Mouse (Mus musculus) Muller cell, postnatal 12 days (primary cell): ENCODE measurements at regions not wholly inside any gene's neighbourhood (a gene's known extent, or its start where the extent isn't known, plus 50 kb on each side); places are given as distances from the start of the nearest gene placed in this dataset.

ENCODE experiments used
- DNase-seq: peaks from one replicate; pipeline ENCODE4 v3.0.0-alpha.2; 2015; ENCODE audit errors: inconsistent ontology term

DNA sequence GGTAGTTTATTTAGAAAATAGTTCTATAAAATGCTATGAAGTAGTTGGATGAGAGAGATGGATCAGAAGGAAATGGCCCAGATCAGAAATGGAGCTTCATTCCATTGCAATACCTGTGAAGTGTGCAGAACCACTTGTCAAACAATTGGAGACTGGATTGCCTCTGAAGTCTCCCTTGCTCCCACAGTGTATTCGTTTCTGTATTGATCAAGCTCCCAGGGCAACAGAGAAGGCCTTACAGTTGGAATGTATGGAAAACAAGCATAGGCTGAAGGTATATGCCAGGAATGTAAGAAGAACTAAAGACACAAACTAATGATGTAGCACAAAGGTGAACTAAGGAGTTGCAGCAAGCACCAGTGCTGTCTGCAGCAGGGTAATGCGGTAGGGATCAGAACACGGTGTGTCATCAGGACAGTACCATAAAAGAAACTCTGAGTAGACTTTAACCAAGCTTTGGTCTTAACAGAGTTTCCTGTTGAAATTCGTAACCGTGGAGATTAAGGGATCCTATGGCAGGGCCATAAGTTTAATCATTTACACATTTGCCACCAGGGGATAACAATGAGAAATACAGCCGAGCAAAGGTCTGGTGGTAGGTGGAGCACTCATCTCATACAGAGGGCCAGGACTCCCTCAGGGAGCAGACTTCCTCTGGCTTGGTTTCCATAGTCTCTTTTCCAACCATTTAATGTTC lies 732.9 kb upstream of the 2610301B20Rik start:
- no peak for DNase-seq

DNA sequence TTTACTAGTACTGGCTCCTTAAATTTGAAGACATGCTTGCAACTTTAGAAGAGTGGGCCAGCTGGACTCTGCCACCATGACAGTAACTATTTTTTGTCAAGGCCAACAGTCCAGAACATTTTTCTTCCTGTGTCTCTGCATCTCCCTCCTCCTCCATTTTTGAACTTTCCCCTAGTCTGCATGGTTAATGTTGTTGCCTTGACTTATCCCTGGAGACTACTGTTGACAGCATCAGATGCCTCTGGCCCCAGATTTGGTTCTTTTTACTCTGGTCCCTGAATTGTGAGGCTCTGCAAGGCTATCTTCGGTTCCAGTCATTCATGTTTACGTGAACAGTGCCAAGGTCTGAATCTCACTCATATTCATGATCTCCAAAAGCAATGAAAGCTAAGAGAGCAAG lies 724.4 kb upstream of the 2610301B20Rik start:
- DNase-seq, result no peak

DNA sequence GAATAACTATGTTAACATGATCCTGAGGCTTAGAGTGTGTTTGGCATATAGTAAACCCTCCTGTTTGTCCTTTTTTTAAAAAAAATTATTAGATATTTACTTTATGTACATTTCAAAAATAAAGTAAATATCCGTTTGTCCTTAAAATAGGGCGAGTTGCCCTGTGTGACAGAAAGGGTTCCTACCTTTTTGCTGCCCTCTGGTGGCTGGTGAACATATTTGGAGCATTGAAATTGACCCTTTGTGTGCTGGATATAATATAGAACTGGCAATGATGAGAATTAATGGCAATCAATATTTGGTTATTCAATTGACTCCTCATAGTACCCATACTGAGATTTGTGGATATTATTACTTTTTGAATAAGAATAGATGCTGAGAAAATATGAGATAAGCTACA lies 723.8 kb upstream of the 2610301B20Rik start:
- peak; percentile 37 for DNase-seq

DNA sequence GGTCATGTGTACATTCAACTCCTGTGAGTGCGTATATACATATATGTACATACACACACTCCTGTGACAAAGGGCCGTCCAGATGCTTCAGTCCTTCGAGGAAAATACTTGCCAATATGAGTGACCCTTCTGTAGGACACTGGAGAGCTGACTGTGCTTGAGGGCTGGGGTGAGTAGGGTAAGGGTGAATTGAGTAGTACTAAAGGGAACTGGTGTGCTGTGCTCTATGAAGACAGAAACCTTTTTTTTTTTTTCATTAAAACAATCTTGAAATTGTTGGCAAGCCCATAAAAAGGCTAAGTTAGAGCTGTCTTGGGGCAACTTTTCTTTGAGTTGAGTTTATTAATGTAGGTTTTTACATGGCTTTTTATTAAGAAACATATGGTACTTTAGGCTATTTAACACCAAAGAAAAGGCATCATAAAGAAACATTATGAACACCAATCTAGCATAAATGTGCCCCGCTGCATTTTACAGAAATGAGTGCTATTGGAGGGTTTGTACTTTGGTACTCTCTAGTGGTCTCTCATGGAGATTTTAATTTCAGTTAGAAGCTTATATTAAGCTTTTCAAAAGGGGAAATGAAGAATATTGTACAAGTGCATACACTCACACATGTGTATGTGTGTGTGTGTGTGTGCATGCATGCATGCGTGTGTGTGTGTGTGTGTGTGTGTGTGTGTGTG lies 718.5 kb upstream of the 2610301B20Rik start:
- DNase-seq, result no peak

DNA sequence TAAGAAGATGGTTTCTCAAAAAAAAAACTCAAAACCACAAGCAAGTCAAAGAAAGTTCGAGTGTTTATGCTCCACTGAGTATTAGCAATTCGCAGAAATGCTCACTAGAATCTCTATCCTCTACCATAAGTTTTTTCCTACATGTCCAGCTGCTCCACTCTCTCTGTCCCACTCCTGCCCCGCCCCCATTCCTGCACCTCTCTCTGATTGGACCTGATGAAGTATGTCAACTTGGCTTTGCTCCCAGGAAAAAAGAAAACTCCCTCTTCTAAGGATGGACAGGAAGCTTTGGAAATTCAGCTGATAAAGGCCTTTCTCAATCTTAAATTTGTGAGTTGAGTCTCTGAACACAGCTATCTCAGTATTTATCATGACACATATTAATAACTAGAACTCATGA lies 684.4 kb upstream of the 2610301B20Rik start:
- DNase-seq, result peak; percentile 72

DNA sequence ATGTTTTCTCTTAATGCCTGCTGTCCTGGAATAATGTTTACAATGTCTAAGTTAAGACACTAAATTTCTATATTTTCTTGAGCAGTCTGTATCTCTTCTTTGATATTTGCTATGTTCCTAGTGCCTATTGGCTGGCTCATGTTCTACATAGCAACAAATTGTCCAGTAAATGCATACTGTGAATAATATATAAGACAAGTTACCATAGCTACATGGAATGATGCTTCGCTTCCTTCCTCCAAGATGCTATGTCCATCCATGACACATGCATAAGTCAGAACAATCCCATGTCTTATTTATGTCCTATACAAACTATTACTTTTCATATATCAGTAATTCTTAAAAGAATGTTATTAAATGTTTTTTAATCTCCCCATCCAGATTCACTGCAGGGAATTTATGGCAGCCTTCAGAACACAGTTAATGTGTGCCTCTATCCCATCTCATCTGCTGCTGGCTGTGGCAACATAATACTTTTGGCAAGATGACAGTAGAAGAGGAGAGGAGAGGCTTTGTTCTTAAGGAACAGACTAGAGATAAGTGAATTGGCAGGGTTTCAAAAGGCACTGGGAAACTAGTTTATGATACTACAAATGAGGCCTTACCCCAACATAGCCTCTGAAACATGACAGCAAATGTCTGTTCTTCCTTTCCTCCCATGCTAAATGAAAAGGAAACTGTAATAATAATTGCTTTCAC lies 676.9 kb upstream of the 2610301B20Rik start:
- no peak for DNase-seq

DNA sequence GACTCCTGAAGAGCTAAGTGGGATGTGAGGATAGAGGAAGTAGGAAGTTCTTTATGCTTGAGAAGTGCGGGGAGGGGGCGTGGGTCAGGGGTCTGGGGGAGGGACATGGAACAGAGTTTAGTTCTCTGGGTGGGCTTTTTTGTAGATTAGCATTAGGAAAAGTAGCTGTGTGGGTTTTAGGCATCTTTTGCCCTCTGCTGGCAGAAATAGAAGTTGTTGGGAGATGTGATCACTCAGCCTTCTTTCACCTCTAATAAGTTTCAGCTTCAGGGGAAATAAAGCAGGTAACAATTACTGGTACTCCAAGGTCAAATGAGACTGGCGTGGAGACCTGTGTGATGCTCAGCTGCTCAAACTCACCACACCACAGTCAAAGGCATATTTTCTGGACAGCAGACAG lies 672.5 kb upstream of the 2610301B20Rik start:
- DNase-seq, result no peak

DNA sequence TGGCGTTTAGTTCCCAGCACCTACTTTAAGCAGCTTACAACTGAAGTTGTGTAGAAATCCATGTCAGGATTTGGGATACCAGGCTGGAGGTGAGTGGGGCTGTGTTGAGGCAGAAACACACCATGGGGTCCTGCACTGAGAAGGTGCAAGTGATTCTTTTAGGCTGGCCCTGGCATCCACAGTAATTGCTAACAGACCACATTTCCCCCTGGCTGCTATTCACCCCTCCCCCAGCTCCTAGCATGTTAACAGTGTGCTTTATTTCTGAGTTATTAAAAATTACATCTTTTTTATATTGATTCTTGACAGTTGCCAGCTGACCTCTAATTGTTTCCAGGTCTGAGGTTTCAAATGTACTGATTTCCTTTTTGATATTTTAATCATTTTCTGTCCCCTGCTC lies 670.1 kb upstream of the 2610301B20Rik start:
- DNase-seq, result no peak

DNA sequence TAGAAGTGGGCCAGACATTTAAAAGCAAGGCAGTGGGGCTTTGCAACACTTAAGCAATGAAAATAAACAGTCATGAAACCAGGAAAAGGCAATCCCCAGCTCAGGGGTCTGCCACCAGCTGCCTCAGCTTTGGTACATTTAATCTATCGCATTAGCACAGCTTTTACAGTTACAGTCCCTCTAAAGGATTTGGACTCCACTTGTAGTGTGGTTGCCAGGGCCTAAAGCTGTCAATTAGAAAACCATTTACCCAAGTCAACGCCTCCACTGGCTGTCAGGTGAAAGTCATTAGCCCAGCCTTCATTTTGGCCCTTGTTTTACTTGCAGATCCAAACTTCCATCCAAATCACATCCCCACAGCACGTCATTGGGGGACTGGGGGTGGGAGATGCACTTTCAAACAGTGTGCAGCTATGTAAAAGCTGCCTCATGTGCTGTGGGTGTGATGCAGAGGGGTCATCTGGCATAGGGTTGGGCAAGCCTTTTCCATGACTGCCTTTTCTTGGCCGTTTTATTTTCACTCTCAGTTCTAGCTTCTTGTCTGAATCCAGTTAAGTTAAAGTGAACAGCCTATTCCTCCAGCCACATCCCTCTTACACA lies 664.9 kb upstream of the 2610301B20Rik start:
- DNase-seq, result no peak

DNA sequence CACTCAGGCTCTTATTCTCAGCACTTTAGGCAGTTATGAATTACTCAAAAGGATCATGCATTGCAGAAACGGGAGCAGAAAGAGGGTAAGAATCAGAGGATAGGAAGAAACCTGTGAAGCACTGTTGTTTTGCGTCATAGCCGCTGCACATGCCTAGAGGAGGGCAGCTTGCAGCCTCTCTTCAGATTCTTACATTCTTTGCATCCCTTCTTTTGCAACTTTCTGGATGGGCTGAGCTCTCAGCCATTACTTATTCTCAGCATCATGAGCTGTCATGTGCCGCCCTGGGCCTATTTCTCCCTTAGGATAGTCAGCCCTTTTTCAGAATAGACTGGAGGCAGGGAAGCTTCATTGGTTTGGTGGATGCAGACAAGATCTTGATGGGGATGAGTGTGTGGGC lies 663.0 kb upstream of the 2610301B20Rik start:
- DNase-seq, result no peak

DNA sequence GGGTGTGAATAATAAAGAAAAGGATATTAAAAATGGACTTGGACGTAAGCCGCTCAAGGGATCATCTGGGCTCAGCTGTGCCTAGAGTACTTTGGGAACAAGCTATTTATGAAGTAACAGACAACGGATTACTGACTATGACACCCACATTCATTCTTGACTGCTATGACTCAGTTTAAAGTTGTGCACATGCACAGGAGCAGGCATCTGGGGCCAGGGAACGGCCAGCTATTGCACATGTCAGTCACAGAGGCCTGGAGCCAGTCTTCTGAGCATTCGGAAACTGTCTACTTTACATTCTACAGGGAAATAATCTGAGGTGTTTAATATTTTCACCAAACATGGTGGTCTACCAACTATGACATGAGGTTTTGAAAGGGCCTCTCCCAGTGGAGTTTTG lies 639.0 kb upstream of the 2610301B20Rik start:
- DNase-seq, result peak; percentile 20

DNA sequence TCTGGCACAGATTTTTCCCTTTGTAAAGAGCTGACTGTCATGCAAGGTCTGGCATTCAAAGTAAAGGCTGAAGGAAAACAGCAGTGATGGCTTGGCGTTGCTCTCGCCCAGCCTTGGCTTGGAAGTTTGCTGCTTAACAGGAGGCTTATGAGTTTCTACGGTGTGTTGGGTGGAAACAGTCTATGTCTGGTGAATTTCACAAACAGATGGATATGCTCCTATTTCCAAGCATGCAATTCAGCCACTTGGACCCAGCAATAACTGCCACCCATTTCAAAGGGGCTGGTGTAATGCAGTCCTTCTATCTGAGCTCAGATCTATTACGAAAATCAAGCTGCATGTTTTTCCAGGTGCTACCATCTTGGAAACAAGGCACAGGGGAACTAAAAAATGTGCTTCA lies 632.2 kb upstream of the 2610301B20Rik start:
- DNase-seq, result no peak

DNA sequence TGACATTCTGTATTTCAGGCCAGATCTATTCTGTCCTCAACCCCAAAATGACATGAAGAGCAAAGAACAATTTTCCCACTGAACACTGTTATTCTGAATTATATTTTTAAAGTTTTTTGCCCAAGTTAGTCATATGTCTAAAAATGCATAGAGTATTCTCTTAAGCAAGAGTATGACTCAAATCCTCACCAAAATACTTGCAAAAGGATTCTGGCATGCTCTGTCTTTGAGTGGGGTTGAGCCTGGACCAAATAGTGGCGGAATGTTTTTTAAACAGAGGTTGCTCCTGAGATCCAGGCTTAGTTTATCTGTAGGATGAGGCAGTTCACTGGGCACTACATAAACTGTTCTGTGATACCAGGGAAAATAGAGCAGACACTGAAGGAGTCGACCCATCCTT lies 631.4 kb upstream of the 2610301B20Rik start:
- DNase-seq, result no peak

DNA sequence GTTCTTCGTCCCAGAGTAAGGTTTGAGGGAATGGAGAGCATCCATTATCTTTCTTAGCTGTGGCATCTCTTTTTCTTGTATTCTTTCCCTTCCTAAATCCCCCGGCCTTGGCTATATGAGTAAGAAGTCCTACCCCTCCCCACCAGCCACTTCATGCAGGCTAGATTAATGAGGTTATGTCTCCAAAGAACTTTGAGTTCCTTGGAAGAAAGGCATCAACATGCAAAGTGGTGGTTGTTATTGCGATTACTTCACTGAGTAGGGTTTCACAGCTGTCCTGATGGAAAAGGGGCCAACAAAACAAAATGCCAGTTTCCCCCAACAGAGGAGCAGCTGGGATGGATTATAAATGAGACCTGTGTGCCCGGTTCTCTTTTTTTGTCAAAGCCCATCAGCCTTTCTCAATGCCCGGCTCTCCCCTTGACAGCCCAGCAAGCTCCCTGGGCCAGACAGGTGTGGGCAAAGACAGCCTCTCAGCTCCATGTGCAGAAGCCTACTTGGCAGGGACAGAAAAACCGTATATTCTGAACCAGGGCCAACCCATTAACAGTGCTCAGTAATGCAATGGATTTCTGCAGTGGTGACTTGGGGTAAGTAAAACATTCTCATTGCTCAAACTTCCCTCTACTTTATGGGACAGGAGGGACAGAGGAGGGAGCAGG lies 620.1 kb upstream of the 2610301B20Rik start:
- no peak for DNase-seq

DNA sequence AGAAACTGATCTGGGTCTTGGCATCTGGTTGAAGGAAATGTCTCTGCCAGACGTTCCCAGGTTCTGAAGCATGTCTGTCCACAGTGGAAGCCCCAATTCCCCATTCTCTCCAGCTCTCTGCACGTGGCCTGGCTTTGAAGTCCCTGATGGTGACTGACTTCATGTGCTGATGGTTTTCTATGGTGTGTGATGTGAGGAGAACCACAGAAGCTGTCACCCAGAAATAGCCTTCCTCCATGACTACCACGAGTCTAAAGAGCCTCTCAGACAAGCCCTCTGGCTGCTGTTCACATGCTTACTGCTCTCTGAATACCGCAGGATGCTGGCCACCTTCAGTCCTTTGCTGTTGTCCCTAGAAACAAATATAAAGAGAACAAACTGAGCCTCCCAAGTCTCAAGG lies 616.8 kb upstream of the 2610301B20Rik start:
- no peak for DNase-seq

DNA sequence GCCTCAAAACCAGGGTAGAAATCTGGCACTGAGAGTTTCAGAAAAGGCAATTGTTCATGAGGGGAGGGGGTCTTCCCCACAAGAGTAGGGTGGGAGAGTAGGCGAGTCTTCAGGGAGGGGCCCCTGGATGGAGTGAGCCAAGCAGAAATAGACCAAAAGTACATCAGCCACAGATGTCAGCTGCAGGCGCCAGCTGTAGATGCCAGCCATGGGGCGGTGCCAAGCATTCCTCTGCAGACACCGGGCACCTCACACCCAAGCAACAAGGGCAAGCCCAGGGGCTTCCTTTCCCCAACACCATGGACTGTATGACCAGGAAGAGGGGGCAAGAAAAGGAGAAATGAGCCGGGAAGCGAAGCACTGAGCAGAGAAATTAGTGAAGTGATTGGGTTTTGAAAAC lies 613.9 kb upstream of the 2610301B20Rik start:
- no peak for DNase-seq

DNA sequence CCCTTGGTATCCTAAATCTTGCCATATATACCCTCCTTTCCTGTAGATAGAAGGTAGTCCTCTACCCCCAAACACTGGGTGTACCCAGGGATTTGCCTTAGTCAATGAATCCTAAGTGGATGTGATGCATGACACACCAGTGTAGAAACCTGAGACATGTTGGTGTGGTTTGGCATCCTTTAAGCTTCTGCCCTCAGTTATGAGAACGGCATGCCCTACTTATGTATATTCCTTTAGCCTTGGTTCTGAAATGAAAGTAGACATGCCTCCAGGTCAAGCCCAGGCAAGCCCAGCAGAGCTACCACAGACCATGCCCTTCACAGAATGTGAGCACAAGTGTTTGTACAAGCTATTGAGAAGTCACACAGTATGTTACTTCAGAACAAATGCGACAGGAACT lies 608.4 kb upstream of the 2610301B20Rik start:
- peak; percentile 29 for DNase-seq

DNA sequence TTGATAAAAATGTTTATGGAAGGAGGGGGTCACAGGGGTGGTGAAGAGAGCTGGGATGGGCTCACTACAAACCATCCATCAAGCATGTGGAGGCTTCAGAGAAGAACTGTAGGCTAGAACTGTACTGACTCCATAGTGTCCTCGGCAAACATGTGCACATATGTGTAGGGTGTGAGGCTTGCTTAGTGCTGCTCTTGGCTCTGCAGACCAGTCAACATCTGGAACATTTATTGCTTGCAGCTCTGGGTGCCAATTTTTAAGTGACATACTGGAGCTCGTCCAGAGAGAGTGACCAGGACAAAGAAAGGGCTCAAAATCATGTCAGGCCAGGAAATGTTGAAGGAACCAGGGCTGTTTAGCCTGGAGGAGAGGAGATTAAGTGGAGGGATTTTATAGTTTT lies 588.7 kb upstream of the 2610301B20Rik start:
- no peak for DNase-seq

DNA sequence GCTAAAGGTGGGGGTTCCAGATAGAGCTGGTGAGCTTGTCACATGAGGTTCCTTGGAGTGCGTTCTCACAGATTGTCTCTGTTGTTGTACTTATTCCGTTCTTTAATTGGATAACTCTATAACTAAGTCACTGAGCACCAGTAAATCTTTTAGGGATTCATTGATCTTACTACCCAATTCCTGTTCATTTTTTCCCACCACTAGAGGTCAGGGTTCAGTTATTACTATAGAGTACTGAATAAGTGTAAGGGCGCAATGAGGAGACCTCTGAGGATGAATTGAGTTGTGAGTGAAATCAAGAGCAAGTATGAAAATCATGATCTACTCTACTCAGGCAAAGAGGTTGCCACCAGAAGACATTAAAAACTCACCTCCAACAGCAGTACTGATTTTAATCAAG lies 584.0 kb upstream of the 2610301B20Rik start:
- peak; percentile 34 for DNase-seq

DNA sequence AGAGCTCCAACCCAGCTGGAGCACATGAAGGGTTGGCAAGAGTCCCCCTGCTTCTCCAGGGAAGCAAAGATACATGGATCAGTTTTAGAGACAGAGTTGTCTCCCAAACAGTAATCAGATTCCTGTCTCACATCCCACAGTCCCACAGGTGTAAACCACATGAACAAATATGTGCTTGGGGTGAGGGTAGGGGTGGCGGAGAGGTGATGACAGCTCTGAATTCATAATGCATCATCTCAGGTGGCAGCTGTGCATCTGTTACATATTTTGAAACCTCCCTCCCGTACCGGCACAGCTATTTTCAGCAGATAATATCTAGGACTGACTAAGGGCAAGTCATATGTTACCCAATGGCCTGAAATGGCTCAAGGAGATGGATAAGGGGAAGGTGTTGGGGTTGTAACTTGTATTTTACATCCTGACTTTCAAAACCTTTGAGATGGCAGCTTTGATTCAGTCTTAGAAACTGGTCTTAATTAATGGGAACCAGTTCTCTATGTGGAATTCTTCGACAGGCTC lies 579.2 kb upstream of the 2610301B20Rik start:
- DNase-seq, result peak; percentile 11

DNA sequence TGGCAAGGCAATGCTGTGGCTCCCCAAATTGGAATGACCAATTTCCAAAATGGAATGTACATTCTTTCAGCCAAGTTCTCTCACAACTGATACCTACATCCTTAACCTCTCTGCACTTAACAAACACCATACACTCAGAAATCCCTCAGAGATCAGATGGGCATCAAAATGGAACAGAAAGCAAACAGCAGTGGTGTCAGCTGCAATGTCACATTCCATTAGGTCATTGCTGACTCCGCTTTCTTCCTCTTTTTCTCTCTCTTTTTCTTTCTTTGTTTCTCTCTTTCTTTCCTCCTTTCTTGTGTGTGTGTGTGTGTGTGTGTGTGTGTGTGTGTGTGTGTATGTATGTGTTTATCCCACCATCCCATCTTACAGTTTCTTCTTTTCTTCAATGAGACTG lies 578.1 kb upstream of the 2610301B20Rik start:
- no peak for DNase-seq

DNA sequence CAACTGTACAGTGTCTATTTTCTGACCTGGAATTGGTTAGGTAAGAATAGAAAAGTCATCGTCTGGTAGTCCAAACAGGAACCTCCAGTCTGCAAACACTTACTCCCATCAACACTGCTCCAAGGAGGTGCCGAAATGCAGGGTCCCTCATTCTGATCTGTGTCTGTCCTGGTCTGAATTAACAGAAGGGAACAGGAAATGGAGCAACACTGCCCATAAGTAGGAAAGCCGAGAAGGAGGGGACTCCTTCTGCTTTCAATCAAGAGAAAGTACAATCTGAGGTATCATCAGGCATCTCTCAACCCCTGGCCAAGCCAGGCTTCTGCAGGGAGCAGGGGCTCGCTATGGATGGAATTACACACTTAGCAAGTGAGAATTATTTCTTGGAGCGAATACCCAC lies 562.4 kb upstream of the 2610301B20Rik start:
- no peak for DNase-seq
